Mouse (Mus musculus): ENCODE results near the gene Rapgef5.
"Not testable (repeated sequence)": the region's sequence is repeated elsewhere in the genome, so short reads cannot be mapped to it uniquely, and the experiment has no call there.

Rapgef5 gene

DNA sequence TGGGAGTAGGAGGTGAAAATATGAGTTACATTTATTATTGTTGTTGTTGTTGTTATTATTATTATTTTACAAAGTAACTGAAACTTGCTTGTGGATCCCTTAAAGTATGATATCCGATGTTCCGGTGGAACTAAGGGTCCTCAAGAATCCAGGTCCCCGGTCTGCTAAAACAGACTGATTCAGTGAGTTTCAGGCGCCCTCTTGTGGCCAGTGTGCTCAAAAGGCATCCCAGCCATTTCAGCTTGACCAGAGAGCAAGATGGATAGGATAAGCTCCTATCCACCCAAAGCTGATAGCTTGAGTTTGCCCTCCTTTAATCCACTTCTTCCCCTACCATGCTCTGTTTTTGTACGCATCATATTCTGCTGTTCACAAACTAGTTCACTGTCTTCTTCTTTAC, 252.8 kb downstream of the Rapgef5 start:
- DNase-seq (ENCODE audit: inconsistent ontology term) = peak; percentile 30

DNA sequence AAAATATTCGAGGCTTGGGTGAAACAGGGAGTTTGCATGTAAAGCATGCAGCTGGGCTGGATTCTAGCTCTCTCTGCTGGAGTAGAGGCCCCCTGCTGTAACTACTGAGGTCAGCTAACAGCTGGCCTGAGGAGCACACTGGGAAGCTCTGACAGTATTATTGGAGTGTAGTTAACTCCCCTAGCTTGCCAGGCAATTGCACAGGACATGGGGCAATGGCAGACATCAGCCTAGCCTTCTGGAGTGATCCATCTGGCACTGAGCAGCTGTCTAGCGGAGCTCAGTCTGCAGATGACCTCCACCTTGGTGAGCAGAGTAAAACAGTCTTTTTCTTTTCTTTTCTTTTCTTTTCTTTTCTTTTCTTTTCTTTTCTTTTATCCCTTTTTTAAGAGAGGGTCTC, 253.9 kb downstream of the Rapgef5 start:
- DNase-seq (ENCODE audit: inconsistent ontology term) = no peak

DNA sequence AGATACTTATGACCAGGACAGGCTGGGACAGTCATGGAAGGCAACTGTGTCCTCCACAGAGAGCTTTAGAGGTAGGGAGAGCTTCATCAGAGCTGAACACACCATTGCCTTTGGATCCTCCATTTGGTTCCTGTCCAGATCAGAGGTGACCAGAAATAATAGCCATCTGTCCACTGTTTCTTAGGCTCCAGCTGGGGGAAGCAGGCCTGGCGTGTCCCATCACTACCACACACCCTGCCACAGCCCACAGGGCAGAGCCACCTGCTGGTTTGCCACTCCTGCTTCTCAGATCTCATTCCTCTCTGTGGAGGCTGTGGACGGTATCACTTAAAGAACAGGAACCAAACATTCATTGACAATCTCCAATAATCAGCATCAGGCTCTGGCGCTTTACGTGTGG, 254.9 kb downstream of the Rapgef5 start:
- no peak for DNase-seq (ENCODE audit: inconsistent ontology term)

DNA sequence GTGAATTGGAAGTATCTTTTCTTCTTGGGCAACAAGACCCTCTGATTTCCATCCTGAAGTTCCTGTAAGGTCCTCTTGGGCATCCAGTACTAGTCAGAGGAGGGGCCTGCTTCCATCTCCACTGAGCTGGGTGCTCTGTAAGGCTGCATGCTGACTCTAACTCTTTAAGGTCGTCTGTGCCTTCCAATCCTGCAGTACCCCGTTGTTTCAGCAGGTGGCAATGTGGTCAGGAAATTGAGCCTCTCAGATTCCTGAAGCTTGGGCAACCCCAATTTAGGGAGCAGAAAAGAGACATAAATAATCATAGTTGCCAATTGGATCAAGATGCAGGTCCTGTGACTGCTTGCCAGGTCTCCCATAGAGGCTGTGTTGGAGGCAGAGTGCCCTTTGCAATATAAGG, 256.4 kb downstream of the Rapgef5 start:
- DNase-seq (ENCODE audit: inconsistent ontology term) = peak; percentile 46

DNA sequence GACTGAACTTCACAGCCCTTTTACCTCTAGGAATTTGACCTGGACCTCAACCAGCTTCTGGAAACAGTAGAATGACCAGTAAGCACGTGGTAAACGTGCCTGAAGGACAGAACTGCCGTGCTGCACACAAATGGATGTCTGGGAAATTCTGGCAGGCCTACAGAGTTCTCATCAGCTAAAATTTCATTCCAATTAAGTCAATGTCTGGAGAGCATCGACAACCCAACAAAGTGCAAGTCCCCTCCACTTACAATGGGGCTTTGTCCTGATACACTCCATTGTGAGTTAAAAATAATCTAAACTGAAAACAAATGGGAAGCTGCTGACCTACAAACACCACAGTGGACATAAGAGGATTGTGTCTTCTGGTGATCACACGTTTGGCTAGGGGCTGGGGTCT, 260.6 kb downstream of the Rapgef5 start:
- DNase-seq (ENCODE audit: inconsistent ontology term) = peak; percentile 73

DNA sequence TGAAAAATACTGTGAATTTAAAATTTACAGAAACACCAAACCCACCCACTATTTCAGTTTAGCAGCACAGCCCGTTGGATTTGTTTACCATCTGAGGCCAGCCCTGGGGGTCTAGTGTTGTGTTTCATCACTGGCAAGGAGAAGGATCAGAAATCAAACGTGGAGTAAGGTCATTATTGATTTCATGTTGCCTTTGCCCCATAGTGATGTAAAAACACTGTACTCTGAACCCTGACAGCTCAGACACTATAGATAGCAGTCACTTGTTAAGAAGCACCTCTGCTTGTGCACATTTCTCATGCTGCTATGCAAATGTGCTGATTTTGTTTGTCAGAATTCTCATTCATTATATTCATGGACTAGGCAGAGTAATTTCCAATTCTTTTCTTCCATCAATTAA, 265.1 kb downstream of the Rapgef5 start:
- DNase-seq (ENCODE audit: inconsistent ontology term) = no peak

DNA sequence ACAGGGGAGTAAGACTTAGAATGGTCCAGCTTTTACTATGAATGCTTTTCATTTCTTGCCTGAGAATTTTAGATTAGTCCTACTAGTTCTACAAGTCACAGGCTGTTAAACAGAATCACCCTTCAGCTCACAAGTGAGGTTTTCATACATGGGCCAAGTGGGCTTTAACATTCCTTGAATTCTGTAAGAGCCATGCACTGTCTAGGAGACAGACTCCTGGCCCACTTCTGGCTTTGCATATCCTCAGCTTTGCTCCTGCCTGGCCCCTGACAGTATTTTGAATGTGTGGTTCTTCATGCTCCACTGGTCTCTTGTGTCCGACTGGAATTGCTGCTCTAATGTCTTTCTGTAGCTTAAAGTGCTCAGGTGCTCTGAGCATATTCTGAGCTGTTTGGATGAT, 267.1 kb downstream of the Rapgef5 start:
- peak; percentile 57 for DNase-seq (ENCODE audit: inconsistent ontology term)

DNA sequence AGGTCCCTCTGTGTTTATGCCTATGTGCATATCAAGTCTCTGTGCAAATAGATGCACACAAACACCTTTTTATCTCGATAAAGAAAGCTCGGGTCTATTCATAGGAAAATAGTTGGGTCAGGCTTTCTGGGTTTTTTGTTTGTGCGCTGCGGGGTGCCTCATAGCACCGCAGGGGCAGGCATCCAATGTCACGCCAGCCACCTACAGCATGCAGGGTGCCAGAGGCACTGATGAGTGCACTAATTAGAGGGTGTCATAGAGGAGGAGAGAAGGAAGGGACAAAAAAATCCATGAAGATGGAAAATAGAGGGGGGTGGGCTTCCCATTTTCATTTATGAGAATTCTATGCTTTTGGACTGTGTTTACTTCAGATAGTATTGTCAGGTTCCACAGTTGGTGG, 270.3 kb downstream of the Rapgef5 start:
- peak; percentile 16 for DNase-seq (ENCODE audit: inconsistent ontology term)

DNA sequence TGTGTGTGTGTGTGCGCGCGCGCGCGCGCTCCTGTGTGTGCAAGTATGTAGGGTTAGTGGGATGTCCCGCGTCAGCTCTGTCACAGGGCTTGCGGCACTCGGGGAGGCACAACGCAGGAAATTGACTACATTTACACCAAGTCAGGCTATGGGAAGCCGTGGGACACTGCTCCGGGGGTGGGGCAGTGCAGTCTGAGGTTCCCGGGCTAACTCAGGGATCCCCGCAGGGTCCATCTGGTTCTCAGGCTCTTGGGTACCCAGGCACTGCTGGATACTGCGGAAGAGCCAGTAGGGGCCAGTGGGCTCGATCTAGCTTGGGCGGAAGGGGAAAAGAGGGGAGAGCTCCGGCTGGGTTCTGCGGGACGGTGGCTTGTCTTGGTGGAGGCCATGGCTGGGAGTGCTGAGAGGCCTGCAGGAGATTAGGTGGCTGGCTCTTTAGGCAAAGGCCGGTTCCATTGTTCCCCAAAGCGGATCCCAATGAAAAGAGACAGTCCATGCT, 272.3 kb downstream of the Rapgef5 start:
- no peak for DNase-seq (ENCODE audit: inconsistent ontology term)

DNA sequence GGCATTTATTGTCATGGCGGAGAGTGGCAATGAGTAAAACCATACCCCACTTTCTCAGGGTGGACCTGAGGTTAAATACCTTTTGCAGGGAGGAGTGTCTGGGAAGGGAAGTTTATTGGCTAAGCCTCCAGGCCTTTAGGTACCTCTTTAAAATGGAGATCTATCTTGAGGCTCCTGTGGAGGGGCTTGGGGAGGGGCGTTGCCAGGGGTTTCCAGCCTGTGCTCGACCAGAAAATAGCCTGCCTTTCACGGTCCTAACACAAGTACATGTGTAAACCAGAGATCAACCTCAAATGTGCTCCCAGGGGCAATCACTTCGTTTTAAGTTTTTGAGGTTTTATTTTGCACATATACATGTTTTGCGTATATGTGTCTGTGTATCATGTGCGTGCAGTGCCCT, 272.7 kb downstream of the Rapgef5 start:
- DNase-seq (ENCODE audit: inconsistent ontology term) = no peak

DNA sequence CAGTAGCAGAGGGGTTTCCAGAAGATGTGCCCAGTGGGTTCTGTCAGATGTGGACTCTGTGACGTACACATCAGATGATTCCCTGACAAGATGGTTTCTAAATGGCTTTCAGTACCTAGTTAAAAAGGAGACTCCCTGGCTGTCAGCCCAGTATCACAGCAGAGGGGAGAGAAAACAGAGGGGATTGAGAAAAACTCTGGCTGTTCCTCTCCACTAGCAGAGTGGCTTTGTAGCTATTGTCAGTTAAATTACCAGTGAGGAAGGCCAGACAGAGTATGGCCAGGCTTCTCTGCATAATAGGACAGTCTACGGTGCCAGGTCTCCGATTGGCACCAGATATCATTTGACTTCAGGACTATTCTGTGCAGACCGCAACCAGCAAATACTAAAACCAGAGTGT, 279.0 kb downstream of the Rapgef5 start:
- peak; percentile 25 for DNase-seq (ENCODE audit: inconsistent ontology term)

DNA sequence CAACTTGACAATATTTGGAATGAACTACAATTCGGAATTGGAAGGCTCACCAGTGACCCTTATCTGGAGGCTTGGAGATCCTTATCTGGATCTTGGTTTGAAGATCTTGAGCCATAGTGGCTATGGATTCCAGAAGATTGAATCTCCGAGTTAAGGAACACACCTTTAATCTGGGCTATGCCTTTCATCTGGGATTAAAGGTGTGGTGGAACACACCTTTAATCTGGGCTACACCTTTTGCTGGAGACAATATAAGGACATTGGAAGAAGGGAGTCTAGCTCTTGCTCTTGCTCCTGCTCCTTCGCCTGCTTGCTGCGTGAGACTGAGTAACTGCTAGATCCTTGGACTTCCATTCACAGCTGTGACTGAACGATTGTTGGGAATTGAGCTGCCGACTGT, 287.7 kb downstream of the Rapgef5 start, which contains the start of gene Cdca7l:
Cdca7l (plus strand) TSS at position 301 of the 400 bp plus-strand sequence.
- DNase-seq (ENCODE audit: inconsistent ontology term) = not testable (repeated sequence)

DNA sequence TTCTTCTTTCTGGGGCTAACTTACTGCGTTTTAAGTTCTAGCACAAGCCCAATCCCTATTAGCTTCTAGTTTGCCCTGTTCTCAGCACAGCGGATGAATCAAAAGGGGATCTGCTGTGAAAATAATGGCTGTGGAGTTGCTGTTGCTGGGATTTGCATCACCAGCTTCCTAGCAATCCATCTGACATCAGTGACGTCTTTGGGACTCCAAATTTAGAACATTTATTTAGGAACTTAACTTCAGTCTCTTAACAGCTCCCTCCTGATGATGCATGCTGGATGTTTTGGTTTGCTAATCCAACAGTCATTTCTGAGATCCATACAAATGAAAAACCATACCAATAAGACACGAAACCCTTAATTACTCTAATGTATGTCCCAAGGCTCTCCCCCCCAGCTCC, 289.3 kb downstream of the Rapgef5 start:
- DNase-seq (ENCODE audit: inconsistent ontology term) = no peak

DNA sequence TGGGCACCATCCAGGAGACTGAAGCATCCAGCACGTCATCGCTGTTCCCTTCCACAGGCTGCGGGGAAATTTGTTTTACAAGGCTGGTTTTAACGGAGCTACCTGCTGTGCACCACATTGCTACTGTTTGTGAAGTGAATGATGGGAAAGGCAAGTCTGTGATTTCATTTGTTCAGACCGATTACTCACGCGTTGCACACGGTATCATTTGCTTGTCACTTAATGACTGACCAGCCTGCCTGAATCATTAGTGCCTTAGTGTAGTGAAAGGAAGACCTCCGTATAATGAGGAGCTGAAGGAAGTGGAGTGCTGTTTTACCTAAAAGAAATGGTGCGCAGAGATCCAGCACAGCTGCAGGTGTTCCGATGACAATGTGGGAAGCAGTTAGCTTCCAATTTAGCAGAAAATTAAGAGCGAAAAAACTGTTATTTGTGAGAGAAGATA, 289.8 kb downstream of the Rapgef5 start:
- peak; percentile 71 for DNase-seq (ENCODE audit: inconsistent ontology term)

DNA sequence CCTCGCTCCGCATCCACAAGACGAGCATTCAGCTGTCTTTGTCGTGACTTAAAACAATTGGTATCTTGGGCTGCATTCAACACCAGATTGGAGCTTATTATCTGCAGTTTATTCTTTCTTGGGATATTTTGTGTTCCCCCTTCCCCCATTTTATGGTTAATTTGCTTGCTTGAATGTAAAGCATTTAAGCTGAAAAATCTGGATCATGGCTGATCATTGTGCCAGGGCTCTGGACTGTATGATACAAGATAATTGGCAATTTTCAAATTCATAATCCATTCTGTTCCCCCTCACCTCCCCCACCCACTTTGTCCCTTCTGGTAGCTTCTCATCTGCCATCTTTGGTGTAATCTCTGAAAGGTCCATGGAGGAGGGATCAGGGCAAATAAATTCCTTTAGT, 290.2 kb downstream of the Rapgef5 start:
- DNase-seq (ENCODE audit: inconsistent ontology term) = peak; percentile 70

DNA sequence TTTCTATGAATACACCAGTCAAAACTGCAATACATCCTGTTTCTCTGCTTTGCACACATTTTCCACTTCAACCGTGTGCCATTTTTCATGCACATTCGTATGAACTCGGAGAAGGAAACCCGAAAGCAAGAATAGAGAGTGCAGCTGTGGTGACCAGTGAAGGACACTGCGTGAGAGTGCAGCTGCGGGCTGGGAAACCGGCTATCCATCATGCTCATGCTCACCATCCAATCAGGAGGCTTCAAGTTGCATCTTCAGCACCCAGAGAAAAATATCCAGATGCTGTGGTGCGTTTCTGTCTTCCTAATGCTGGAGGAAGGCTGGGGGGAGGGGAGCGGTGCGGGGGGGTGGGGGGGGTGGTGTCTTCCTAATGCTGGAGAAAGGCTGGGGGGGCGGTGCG, 291.4 kb downstream of the Rapgef5 start:
- no peak for DNase-seq (ENCODE audit: inconsistent ontology term)

DNA sequence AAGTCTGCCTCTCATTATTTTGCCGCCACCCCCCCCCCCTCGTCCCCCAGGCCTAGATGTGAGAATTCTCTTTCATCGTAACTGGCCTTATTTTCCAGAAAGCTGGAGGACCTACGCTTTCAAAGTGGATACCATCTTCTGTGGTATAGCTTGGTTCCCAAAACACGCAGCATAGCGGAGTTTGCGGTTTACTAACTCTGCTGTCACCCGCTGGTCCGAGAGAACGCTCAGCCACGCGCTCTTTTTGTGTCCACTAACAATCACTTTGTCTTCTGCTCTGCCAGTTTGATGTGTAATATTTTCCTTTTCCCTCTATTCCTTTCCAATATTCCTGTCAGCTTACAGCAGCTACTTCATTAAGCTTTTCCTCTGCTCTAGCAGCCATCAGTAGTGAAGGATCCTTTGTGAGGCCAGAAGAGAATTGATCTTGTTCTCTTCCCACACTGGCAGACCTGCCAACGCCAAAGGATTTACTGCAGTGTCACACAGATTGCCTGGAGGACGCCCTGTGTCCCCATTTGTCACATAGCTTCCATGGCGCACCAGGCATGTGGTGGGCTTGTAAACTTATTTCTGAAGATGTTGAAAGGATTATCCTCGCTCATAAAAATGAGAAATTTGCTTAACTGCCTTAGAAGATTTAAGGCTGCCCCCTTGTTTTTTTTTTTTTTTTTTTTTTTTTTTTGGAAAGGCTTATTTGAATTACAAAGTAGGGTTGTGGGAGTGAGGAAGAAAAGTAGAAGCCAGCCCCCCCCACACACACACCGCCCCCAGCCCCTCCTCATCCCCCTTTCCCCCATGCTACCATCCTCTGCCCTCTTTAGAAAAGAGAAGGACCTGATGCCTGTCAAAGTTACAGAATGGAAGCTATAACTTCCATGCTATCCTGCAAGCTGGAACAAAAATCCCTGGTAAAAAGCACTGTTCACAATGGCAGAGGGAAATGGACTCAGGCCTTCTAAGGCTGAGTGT, 292.4 kb downstream of the Rapgef5 start:
- DNase-seq (ENCODE audit: inconsistent ontology term) = peak; percentile 58

Data from Muller cell, postnatal 12 days (primary cell).